Mouse (Mus musculus) ES-E14 (cell line): Measurements from ENCODE around the gene Aak1.

Source experiments
- CHD2 ChIP-seq: IDR thresholded peaks from 2 replicates; pipeline ENCODE4 v1.6.1; 2014; ENCODE audit warnings: mild to moderate bottlenecking, low read depth, low read length, inconsistent platforms
- HCFC1 ChIP-seq: IDR thresholded peaks from 2 replicates; pipeline ENCODE4 v1.6.1; 2012; ENCODE audit warnings: low read length, inconsistent platforms, borderline replicate concordance; ENCODE audit not compliant: insufficient read depth
- ZC3H11A ChIP-seq: IDR thresholded peaks from 2 replicates; pipeline ENCODE4 v1.6.1; 2012; ENCODE audit warnings: low read depth, mild to moderate bottlenecking, inconsistent platforms, low read length, borderline replicate concordance
- ZNF384 ChIP-seq: IDR thresholded peaks from 2 replicates; pipeline ENCODE4 v1.6.1; 2012; ENCODE audit warnings: low read depth, low read length, inconsistent platforms

- TF ChIP-seq CHD2, result no peak
- no peak for TF ChIP-seq HCFC1
- no peak for TF ChIP-seq ZNF384
- no peak for TF ChIP-seq ZC3H11A
These were observed 90.5 kb downstream of the Aak1 start for GRCm38 (mm10) chr6:86939797-86940196.
